Comparison of ENCODE assay signal across 8 mouse cellular contexts in the genomic region with DNA sequence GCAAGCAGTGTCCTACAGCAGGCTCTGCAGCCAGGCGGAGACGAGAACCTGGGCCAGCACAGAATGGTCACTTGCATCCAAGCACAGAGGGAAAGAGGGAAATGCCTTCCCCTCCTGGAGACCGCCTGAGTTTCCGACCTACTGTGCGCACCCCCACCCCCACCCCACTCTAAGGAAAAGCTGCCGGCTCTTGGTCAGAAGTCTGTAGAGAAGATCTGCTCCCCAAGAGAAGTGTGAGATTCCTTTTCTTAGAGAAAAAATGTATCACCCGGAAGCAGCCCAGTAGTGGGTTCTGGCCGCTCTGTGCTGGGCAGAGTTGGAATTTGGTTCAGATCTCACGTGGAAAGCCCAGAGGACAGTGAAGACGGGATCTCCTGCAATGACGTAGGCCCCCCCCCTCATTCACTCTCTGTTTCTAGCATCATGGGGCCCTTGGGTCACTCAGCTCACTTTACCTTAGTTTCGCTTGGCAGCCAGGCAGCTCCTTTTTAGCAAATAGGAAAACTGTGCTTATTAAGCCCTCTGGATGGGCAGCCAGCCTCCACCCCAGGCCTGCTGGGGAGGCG.
DNase-seq lines count a peak whose midpoint lies in the region; ATAC-seq and TF ChIP-seq lines count a peak whose summit lies in the region.

No protein-coding gene starts in this region.

- no peak for ATAC-seq in forebrain, embryonic 14.5 days
- ATAC-seq in liver, embryonic 14.5 days (ENCODE audit: insufficient read depth) = no peak

- H3K4me1 ChIP-seq in heart, embryonic 10.5 days = peaks cover 89% of the 10 kb centered on the region
- peaks cover 50 to 94% of the 10 kb centered on the region in 2 experiments for H3K4me1 ChIP-seq in CH12.LX (ENCODE audit: control insufficient read depth in 1 of 2, insufficient read depth in 2 of 2)
- peaks cover 45% of the 10 kb centered on the region for H3K4me1 ChIP-seq in forebrain, embryonic 14.5 days (ENCODE audit: control insufficient read depth, insufficient read depth, low read length)
- H3K4me1 ChIP-seq in liver, embryonic 14.5 days (replicated peaks; ENCODE audit: control insufficient read depth in 2 of 2, insufficient read depth in 2 of 2, low read length in 1 of 2) = peaks cover 43 to 67% of the 10 kb centered on the region in 2 experiments

- H3K9ac ChIP-seq in CH12.LX (ENCODE audit: insufficient read depth, low read depth) = peak overlapping the region; percentile 32; the same call in 1 of the 2 replicates
- peak overlapping the region; percentile 91 for H3K9ac ChIP-seq in forebrain, embryonic 14.5 days (ENCODE audit: low read length)
- peak overlapping the region; percentile 31 for H3K9ac ChIP-seq in liver, embryonic 14.5 days (replicated peaks)

- peaks cover 6% of the 10 kb centered on the region; the same call in 1 of the 2 replicates for H3K36me3 ChIP-seq in heart, embryonic 10.5 days
- H3K36me3 ChIP-seq in CH12.LX (replicated peaks in 1 of 2; ENCODE audit: control insufficient read depth in 1 of 2, insufficient read depth in 1 of 2, low read length in 1 of 2) = peaks cover 0 to 74% of the 10 kb centered on the region in 2 experiments
- 0 out of 2 replicates have a peak, but pooled peaks cover 3% of the 10 kb centered on the region for H3K36me3 ChIP-seq in forebrain, embryonic 14.5 days (ENCODE audit: control insufficient read depth, insufficient read depth, low read length)
- no peaks in the 10 kb centered on the region for H3K36me3 ChIP-seq in liver, embryonic 14.5 days (replicated peaks; ENCODE audit: control insufficient read depth, insufficient read depth, low read depth)

- no peak for TF ChIP-seq POLR2A in CH12.LX (IDR thresholded peaks at IDR 0.05; ENCODE audit: low read depth, low read length)

- H3K79me2 ChIP-seq in CH12.LX (replicated peaks; ENCODE audit: control insufficient read depth, extremely low read depth, insufficient read depth, poor library complexity, severe bottlenecking) = peaks cover 83% of the 10 kb centered on the region

- intact Hi-C loops in heart, postnatal 14 days (cut with DNase I) = no loop called here
- intact Hi-C loops in left cerebral cortex, postnatal 10 days (cut with DNase I) = no loop called here

- dilution Hi-C loops in CH12.LX (cut with MboI; ENCODE audit: extremely low pct_ligation_motif_present, extremely low pct_unique_long_range_greater_than_20kb, low sequenced_read_pairs) = no loop called here

- in situ Hi-C loops in CH12.LX (cut with MboI; ENCODE audit: low pct_ligation_motif_present, low pct_unique_long_range_greater_than_20kb, low sequenced_read_pairs) = no loop called here

- no peak for TF ChIP-seq EP300 in CH12.LX (IDR thresholded peaks at IDR 0.05; ENCODE audit: low read length)
- TF ChIP-seq EP300 in liver, embryonic 14.5 days (IDR thresholded peaks at IDR 0.05; ENCODE audit: low read depth) = no peak

- DNase-seq in heart, embryonic 10.5 days (ENCODE audit: low spot score) = no peak
- no peak for DNase-seq in heart, postnatal 14 days
- DNase-seq in CH12.LX (ENCODE audit: extremely low read depth) = no peak
- no peak for DNase-seq in forebrain, embryonic 14.5 days (ENCODE audit: low spot score)
- no peak for DNase-seq in liver, embryonic 14.5 days (ENCODE audit: low read depth in 3 of 3, low spot score in 3 of 3)
- DNase-seq in testis, postnatal 10 days (ENCODE audit: low spot score) = no peak
- DNase-seq in kidney, postnatal 4 days = no peak
- no peak for DNase-seq in left cerebral cortex, postnatal 10 days (ENCODE audit: extremely low spot score in 1 of 2, low spot score in 2 of 2)

- TF ChIP-seq CTCF in CH12.LX (conservative IDR thresholded peaks at IDR 0.05 in 1 of 2, IDR thresholded peaks at IDR 0.05 in 1 of 2; ENCODE audit: low read depth in 2 of 2, low read length in 2 of 2) = no peak
- TF ChIP-seq CTCF in liver, embryonic 14.5 days (IDR thresholded peaks at IDR 0.05; ENCODE audit: low read depth) = no peak

- H3K27me3 ChIP-seq in heart, embryonic 10.5 days (ENCODE audit: insufficient read depth, poor library complexity, severe bottlenecking) = no peaks in the 10 kb centered on the region
- no peaks in the 10 kb centered on the region for H3K27me3 ChIP-seq in CH12.LX (replicated peaks)
- H3K27me3 ChIP-seq in forebrain, embryonic 14.5 days (replicated peaks; ENCODE audit: control insufficient read depth, insufficient read depth, low read length) = no peaks in the 10 kb centered on the region
- no peaks in the 10 kb centered on the region for H3K27me3 ChIP-seq in liver, embryonic 14.5 days (ENCODE audit: control insufficient read depth, insufficient read depth, low read length)

- H3K4me3 ChIP-seq in heart, embryonic 10.5 days = peak overlapping the region; percentile 78
- H3K4me3 ChIP-seq in CH12.LX (replicated peaks in 1 of 3; ENCODE audit: low read depth in 2 of 3, low read length in 2 of 3, poor library complexity in 1 of 3) = peak overlapping the region in 2 of 3 experiments; percentile 35 to 48
- H3K4me3 ChIP-seq in forebrain, embryonic 14.5 days (ENCODE audit: low read depth, low read length) = peak overlapping the region; percentile 62
- H3K4me3 ChIP-seq in liver, embryonic 14.5 days (ENCODE audit: insufficient read depth in 1 of 2, low read depth in 2 of 2, low read length in 2 of 2) = peak overlapping the region; percentile 47 to 55

- H3K27ac ChIP-seq in heart, embryonic 10.5 days = peak overlapping the region; percentile 96
- peak overlapping the region; percentile 65 for H3K27ac ChIP-seq in CH12.LX (ENCODE audit: insufficient read depth, low read depth)
- H3K27ac ChIP-seq in forebrain, embryonic 14.5 days (ENCODE audit: low read depth, low read length) = peak overlapping the region; percentile 99
- no peak overlapping the region; the same call in 1 of the 2 replicates for H3K27ac ChIP-seq in liver, embryonic 14.5 days

- WGBS in heart, embryonic 10.5 days = 19% methylated on average over 13 of the region's 13 CpGs
- WGBS in forebrain, embryonic 14.5 days = 12% methylated on average over 13 of the region's 13 CpGs
- 8% methylated on average over 12 of the region's 13 CpGs for WGBS in liver, embryonic 14.5 days (ENCODE audit: insufficient replicate concordance)

- TF ChIP-seq RAD21 in CH12.LX (IDR thresholded peaks at IDR 0.05; ENCODE audit: low read depth, low read length) = no peak

- H3K4me2 ChIP-seq in CH12.LX (ENCODE audit: insufficient read depth, low read depth, poor library complexity, severe bottlenecking) = peak overlapping the region; percentile 25
- peak overlapping the region; percentile 87 for H3K4me2 ChIP-seq in forebrain, embryonic 14.5 days (ENCODE audit: low read length)
- peak overlapping the region; percentile 58 for H3K4me2 ChIP-seq in liver, embryonic 14.5 days (ENCODE audit: low read depth)

- no peaks in the 10 kb centered on the region for H3K9me3 ChIP-seq in heart, embryonic 10.5 days
- H3K9me3 ChIP-seq in CH12.LX (replicated peaks; ENCODE audit: low read length) = no peaks in the 10 kb centered on the region
- H3K9me3 ChIP-seq in forebrain, embryonic 14.5 days (replicated peaks; ENCODE audit: control insufficient read depth, low read length) = no peaks in the 10 kb centered on the region
- H3K9me3 ChIP-seq in liver, embryonic 14.5 days (ENCODE audit: control insufficient read depth, low read length) = no peaks in the 10 kb centered on the region

TF ChIP-seq in CH12.LX, 34 proteins besides CTCF, POLR2A, EP300 and RAD21:
- TF ChIP-seq ZKSCAN1 (IDR thresholded peaks at IDR 0.05; ENCODE audit: borderline replicate concordance, low read depth, low read length) (peak; percentile 89), MEF2A (IDR thresholded peaks at IDR 0.05; ENCODE audit: borderline replicate concordance, low read depth, low read length) (no peak)

Comparison
In these comparisons a context has a peak if more than half of its experiments do, and no peak if none do; other contexts are left out.
1. H3K4me2 ChIP-seq: peak in every context shown above with its lines; median percentile 87 in forebrain, embryonic 14.5 days; 58 in liver, embryonic 14.5 days; 25 in CH12.LX.
2. H3K9ac ChIP-seq: peak in every context shown above with its lines; median percentile 91 in forebrain, embryonic 14.5 days; 32 in CH12.LX; 31 in liver, embryonic 14.5 days.